Mouse (Mus musculus): ENCODE measurements around the gene Spcs3.
"Not testable (repeated sequence)": the region's sequence is repeated elsewhere in the genome, so short reads cannot be mapped to it uniquely, and the experiment has no call there.

Spcs3 gene

DNA sequence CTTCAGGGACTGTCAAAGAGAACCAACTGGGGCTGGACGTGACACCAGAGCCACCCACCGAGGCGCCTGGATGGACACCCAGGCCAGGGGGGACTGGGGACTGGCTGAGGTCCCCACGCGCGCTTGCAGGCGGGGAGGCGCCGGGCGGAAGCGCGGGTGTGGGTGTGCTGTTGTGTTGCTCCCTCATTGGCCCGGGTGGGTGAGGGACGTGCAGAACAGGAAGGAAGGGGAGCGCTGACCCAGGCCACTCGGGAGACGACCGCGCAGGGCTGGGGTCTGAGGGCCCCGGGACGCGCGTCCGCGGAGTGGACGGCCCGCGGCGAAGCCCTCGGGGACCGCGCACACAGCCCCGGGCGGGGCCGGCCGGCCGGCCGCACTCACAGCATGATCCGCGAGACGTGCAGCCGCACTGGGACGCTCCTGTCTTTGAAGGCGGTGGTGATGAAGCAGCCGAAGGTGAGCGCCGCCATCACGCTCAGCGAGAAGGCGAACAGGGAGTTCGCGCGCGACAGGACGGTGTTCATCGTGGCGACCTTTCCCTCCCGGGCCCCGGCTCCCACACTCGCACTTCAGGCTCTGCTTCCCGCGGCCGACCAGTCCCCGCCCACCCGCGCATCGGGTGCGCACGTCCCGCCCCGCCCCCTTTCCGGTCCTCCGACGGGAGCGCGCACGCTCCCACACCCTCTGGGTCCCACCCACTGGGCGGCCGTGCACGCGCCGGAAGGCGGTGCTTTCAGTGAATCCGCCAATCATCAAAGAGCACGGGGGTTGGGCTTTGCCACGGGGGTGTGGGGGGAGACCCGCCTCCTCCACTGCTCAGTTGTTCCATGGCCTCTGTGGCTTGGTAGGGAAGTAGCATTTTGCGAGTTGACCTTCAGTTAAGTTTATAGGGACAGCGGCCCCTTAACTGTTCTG, at the start of gene Spcs3, which contains the start of gene Asb5:
Spcs3 (minus strand) TSS at position 617 of the 915 bp plus-strand sequence.
Asb5 (plus strand) TSS at position 199 of the 915 bp plus-strand sequence.
- DNase-seq (ENCODE audit: low read depth): peak; percentile 99

GRCm38 (mm10) chr8:54570618-54571609, 41.1 kb upstream of the Spcs3 start:
- no peak for DNase-seq (ENCODE audit: low read depth)

DNA sequence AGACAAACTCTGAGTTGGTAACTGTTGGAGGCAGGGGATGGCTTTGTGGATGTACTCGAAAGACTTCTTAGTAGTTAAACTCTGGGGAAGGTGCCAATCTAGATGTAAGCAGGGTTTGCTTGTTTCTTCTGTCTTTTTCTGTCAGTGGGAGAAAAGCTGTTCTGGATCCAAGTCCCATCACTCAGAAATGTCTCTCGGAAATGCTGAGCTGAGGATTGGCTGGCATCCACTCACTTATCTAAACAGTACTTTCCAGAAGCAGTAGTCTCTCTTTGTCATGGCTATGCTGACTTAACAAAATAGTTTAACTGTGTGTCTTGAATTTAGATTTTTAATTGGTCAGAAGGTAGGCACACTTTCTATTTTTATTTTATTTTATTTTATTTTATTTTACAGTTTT, 37.4 kb upstream of the Spcs3 start:
- DNase-seq (ENCODE audit: low read depth): peak; percentile 41

GRCm38 (mm10) chr8:54565603-54566260, 35.9 kb upstream of the Spcs3 start:
- DNase-seq (ENCODE audit: low read depth): peak; percentile 54

DNA sequence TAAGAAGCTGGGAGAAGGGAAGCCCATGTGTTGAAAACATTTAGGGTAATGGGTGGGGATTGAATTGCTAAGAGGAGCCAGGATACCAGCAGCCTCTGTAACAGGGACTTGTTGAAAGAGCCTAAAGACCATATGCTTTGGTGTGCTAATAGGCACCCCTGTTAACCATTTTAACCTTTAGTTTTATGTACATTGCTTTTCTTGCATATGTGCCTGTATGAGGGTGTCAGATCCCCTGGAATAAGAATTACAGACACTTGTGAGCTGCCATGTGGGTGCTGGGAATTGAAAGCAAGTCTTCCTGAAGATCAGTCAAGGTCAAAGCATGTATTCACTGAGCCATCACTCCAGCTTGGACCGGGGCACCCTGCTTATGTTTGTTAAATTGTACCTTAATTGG, 35.4 kb upstream of the Spcs3 start:
- DNase-seq (ENCODE audit: low read depth): no peak

GRCm38 (mm10) chr8:54562137-54562536, 32.3 kb upstream of the Spcs3 start:
- DNase-seq (ENCODE audit: low read depth): no peak

DNA sequence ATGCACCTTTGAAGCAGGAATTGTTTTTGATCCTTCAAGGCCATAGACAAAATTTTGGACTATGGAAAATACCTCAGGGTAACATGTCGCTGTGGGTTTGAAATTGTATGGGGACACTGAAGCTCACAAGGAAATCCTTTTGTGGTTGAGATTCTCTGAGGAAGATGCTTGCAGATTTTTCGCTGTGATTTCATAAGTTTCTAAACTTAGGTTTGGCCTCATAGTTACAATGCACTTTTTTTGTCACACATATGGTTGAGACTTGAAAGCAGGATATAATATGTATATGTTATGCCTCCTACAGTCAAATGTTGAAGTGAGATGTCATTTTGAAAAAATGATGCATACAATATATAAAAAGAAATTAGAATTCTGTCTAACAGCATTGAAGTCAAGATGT, 25.1 kb upstream of the Spcs3 start:
- DNase-seq (ENCODE audit: low read depth): no peak

DNA sequence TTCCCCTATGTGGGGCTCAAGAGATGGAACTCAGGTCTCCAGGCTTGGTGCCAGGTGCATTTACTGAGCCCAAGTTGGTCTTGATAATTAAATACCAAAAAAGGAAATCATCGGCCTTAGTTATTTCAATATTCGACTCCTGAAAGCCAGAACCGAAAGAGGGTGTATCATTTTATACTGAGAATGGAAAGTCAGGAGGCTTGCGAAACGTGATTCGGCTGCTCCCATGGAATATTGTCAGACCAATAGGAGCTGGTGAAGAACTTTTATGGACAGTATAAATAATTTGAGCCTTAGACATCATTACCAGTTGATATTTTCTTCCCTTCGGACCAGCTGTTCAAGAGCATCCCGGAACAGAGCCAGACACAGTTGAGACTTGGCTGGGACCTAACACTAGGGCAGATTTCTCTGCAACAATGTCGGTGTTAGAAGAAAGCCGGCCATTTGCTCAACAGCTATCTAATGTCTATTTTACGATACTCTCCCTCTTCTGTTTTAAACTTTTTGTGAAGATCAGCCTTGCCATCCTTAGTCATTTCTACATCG, 20.3 kb upstream of the Spcs3 start:
- DNase-seq (ENCODE audit: low read depth): no peak

DNA sequence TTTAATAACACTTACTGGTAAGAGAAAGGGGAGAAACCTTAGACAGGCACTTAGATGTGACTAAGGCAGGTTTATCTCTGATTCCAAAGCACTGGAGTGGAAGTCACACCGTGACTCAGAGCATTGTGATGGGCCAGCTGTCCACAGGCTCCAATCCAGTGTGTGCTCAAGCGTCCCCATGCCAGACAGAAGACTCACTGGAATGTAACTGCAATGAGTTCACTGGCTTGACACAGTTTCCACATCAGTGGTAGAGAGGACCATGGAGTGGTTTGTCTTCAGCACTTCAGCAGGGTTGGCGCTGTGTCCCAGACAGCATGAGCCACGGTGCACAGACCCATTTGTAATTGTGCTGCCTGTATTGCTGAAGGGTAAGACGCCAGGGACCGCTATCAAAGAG, 18.6 kb upstream of the Spcs3 start:
- peak; percentile 48 for DNase-seq (ENCODE audit: low read depth)

GRCm38 (mm10) chr8:54541331-54541730, 11.5 kb upstream of the Spcs3 start:
- no peak for DNase-seq (ENCODE audit: low read depth)

DNA sequence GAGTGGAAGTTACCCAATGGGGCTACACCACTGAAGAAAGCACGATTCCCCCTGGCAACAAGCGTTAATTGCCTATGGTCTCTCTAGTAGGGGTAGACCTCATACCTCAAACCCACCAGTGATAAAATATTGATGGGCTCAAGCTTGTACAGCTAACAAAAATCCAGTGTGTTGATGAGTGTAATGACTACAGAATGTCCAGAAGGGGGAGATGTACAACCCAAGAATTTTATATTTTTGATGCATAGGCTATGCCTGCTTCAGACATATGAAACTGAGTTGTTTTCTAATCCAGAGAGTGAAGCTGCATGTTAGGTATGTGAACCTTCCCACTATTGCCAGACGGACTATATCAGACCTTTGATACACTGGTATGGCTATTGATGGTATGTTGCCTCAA, 7.5 kb upstream of the Spcs3 start:
- DNase-seq (ENCODE audit: low read depth): peak; percentile 59

DNA sequence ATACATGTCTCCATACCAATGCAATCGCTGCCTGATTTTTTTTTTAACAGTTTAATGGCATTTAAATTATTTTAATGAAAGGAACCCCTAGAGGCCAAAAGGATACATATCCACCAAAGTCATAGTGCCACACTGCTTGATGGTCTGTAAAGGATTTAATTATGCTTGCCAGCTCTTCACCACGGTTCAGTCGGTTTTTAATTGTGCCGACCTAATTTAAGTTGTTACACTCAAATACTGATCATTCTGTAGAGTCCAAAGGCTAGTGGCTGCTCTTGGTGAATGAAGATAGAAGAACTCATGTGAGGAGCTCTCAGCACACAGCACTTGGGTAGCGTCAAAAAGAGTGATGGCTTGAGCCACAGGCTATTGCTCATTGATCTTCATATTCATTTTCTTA, 5.4 kb upstream of the Spcs3 start:
- DNase-seq (ENCODE audit: low read depth): no peak

- DNase-seq (ENCODE audit: low read depth): no peak
Observed at GRCm38 (mm10) chr8:54528571-54528970, 1.2 kb downstream of the Spcs3 start.

DNA sequence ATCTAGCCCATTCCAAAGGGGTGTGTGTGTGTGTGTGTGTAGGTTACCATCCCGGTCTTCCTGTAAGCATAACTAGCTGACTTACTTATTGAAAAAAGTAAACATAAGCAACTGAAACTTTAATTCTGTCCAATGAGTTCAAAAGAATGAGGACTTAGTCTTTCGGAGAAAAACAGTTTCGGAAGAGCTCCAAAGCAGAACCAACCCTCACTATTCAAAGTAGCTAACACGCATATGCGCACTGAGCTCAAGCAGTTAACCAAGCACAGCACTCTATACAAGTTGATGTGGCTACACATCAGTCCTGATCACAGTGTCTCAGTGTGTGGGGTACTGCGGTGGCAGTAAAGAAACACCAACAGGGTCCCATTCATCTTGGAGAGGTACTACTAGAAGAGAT, 3.1 kb downstream of the Spcs3 start:
- no peak for DNase-seq (ENCODE audit: low read depth)

- no peak for DNase-seq (ENCODE audit: low read depth)
Observed at GRCm38 (mm10) chr8:54525606-54526005, 4.2 kb downstream of the Spcs3 start.

GRCm38 (mm10) chr8:54520516-54520915, 9.3 kb downstream of the Spcs3 start:
- DNase-seq (ENCODE audit: low read depth): no peak

GRCm38 (mm10) chr8:54518756-54519460, 10.9 kb downstream of the Spcs3 start:
- DNase-seq (ENCODE audit: low read depth): no peak

DNA sequence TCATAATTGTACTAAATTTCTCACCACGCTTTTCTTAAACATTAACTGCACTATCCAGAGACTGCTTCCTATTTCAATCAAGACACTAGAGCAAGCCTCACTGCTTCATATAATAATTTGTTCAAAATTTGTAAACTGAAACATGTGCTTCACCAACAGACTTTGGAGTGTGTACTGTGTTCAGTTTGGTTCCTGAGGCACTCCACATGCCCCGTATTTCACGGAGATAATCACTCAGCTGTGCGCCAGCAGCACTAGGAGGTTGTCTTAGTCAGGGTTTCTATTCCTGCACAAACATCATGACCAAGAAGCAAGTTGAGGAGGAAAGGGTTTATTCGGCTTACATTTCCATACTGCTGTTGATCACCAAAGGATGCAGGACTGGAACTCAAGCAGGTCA, 17.6 kb downstream of the Spcs3 start:
- DNase-seq (ENCODE audit: low read depth): not testable (repeated sequence)

DNA sequence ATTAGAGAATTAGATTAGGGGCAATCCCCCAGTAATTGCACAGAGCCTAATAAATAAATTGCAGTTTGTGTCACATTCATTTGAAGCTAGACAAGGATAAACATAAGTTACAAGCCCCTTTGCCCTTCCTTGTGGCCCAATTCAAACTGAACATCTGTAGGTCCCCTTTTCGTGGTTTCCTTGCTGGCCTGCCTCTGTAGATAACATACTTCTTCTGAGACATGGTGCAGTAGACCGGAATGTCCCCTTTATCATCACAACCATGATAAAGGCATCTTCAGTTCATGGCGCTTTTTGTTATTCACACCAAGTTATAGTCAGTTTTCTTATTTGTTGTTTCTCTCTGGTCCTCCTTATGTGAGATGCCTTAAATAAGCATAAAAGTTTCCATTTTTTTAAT, 18.0 kb downstream of the Spcs3 start:
- no peak for DNase-seq (ENCODE audit: low read depth)

GRCm38 (mm10) chr8:54509221-54509721, 20.5 kb downstream of the Spcs3 start:
- peak; percentile 43 for DNase-seq (ENCODE audit: low read depth)

DNA sequence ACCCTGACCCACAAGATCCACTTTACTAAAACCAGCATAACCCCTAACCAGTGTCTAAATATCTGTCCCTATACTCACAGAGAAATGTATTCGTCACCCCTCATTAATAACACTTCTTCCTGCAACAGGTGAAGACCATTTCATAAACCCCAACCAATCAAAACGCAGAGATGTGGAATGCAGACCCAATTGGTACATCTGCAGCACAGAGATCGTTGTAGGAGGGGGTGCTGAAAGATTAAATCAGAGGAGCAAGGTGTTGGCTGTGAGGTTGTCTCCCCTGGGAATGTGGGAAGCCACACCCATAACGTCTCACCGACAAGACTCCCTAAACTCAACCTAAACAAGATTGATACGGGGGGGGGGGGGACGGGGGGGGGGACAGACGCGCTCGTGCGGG, 21.0 kb downstream of the Spcs3 start:
- DNase-seq (ENCODE audit: low read depth): no peak
